Mouse (Mus musculus) natural killer cell, adult 2 months (primary cell): ENCODE results near the gene Pcp4l1.
"Not testable (repeated sequence)": the region's sequence is repeated elsewhere in the genome, so short reads cannot be mapped to it uniquely, and the experiment has no call there.

Experiments
- DNase-seq, 2 experiments: peaks; one replicate each; pipeline ENCODE4 v3.0.0; 2022; ENCODE audit warnings: low spot score in 2 of 2

The Pcp4l1 gene

GRCm38 (mm10) chr1:171137486-171138155 lies 58.4 kb downstream of the Pcp4l1 start:
- not testable (repeated sequence) for DNase-seq

GRCm38 (mm10) chr1:171135600-171135999 lies 60.5 kb downstream of the Pcp4l1 start:
- no peak for DNase-seq

GRCm38 (mm10) chr1:171130971-171131370 lies 65.1 kb downstream of the Pcp4l1 start:
- DNase-seq = no peak

GRCm38 (mm10) chr1:171129251-171129650 lies 66.8 kb downstream of the Pcp4l1 start:
- no peak for DNase-seq

- DNase-seq = no peak
Observed at GRCm38 (mm10) chr1:171124398-171124797, 71.7 kb downstream of the Pcp4l1 start.
